Mouse (Mus musculus): ENCODE measurements around the gene Bicc1.

DNA sequence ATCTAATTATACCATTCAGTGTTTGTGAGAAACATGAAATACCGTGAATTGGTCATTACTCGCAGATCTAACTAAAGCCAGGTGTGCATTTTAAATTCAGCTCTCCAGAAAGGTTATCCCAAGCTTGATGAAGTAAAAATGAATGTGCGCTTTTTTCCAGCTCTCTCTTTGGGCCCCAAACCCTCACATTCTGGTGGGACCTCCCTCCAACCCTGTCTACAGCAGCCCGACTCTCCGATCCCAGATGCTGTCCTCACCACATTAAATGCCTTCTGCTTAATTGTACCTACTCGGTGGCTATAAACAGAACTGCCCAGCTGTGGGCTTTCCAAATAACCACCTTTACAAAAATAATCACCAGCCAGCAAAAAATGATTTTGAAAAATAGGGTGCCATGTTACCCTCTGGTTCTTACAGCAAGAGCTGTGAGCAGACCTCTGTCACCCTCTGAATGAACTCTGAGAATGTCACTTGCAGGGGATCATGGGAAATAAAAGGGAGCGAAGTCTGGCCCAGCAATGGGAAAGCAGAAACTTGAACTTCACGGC, 64.7 kb downstream of the Bicc1 start:
- TF ChIP-seq POLR2A (IDR thresholded peaks at IDR 0.05; ENCODE audit: extremely low read depth, insufficient read depth, low read length) (no peak), CTCF (IDR thresholded peaks at IDR 0.05; ENCODE audit: low read depth, low read length) (no peak)
